Mouse (Mus musculus): ENCODE results near the gene Vhl. TPM values are rescaled to one million over a fixed set of nuclear protein-coding genes. Genes with fewer than 3 reads are reported as not detected.

The Vhl gene
- polyA plus RNA-seq, 1 experiment from 2014 or later = 48.0 TPM

Other genes starting within 250 kb of the Vhl start
- gene Tada3, start 246.1 kb upstream of the Vhl start, polyA plus RNA-seq (2015; fragmentation: Nextera tagmentation; extraction: Ambion mirVana) = 47.5 and 51.9 TPM in 2 replicates
- gene Arpc4, start 245.8 kb upstream of the Vhl start, polyA plus RNA-seq (2015; fragmentation: Nextera tagmentation; extraction: Ambion mirVana) = 357 and 384 TPM in 2 replicates
- 4.3 and 5.3 TPM in 2 replicates for gene Ttll3, start 234.7 kb upstream of the Vhl start, polyA plus RNA-seq (2015; fragmentation: Nextera tagmentation; extraction: Ambion mirVana)
- 25.3 and 32.1 TPM in 2 replicates for gene Rpusd3, start 204.6 kb upstream of the Vhl start, polyA plus RNA-seq (2015; fragmentation: Nextera tagmentation; extraction: Ambion mirVana)
- gene Cidec, start 188.2 kb upstream of the Vhl start, polyA plus RNA-seq (2015; fragmentation: Nextera tagmentation; extraction: Ambion mirVana) = not detected in 2 replicates
- gene Jagn1, start 181.4 kb upstream of the Vhl start, polyA plus RNA-seq (2015; fragmentation: Nextera tagmentation; extraction: Ambion mirVana) = 82.7 and 93.2 TPM in 2 replicates
- 9.1 and 9.2 TPM in 2 replicates for gene Il17re, start 165.5 kb upstream of the Vhl start, polyA plus RNA-seq (2015; fragmentation: Nextera tagmentation; extraction: Ambion mirVana)
- 7.0 and 7.9 TPM in 2 replicates for gene Il17rc, start 152.5 kb upstream of the Vhl start, polyA plus RNA-seq (2015; fragmentation: Nextera tagmentation; extraction: Ambion mirVana)
- 13.9 and 14.6 TPM in 2 replicates for gene Creld1, start 140.7 kb upstream of the Vhl start, polyA plus RNA-seq (2015; fragmentation: Nextera tagmentation; extraction: Ambion mirVana)
- 2.3 and 2.6 TPM in 2 replicates for gene Prrt3, start 122.0 kb upstream of the Vhl start, polyA plus RNA-seq (2015; fragmentation: Nextera tagmentation; extraction: Ambion mirVana)
- gene Emc3, start 92.3 kb upstream of the Vhl start, polyA plus RNA-seq (2015; fragmentation: Nextera tagmentation; extraction: Ambion mirVana) = 95.2 and 96.1 TPM in 2 replicates
- gene Fancd2, start 92.3 kb upstream of the Vhl start, polyA plus RNA-seq (2015; fragmentation: Nextera tagmentation; extraction: Ambion mirVana) = 13.6 and 14.4 TPM in 2 replicates
- not detected in 2 replicates for gene Fancd2os, start 23.2 kb upstream of the Vhl start, polyA plus RNA-seq (2015; fragmentation: Nextera tagmentation; extraction: Ambion mirVana)
- 233 and 240 TPM in 2 replicates for gene Brk1, start 19.2 kb upstream of the Vhl start, polyA plus RNA-seq (2015; fragmentation: Nextera tagmentation; extraction: Ambion mirVana)
- 2.4 and 2.8 TPM in 2 replicates for gene Irak2, start 14.5 kb downstream of the Vhl start, polyA plus RNA-seq (2015; fragmentation: Nextera tagmentation; extraction: Ambion mirVana)
- gene Tatdn2, start 73.1 kb downstream of the Vhl start, polyA plus RNA-seq (2015; fragmentation: Nextera tagmentation; extraction: Ambion mirVana) = 0.70 and 0.72 TPM in 2 replicates
- 0.32 TPM in 1 of 2 replicates, not detected in the other for gene Ghrl, start 95.9 kb downstream of the Vhl start, polyA plus RNA-seq (2015; fragmentation: Nextera tagmentation; extraction: Ambion mirVana)
- 288 and 296 TPM in 2 replicates for gene Sec13, start 116.8 kb downstream of the Vhl start, polyA plus RNA-seq (2015; fragmentation: Nextera tagmentation; extraction: Ambion mirVana)

All from embryonic facial prominence, embryonic 13.5 days (tissue).